Mouse (Mus musculus) liver, postnatal 0 days (tissue): Measurements from ENCODE around the gene Ube4a.

ENCODE experiments used
- CTCF ChIP-seq: sonication (generic); IDR thresholded peaks from 2 replicates; pipeline ENCODE4 v1.5.1; 2016; ENCODE audit warnings: antibody characterized with exemption, low read depth
- EP300 ChIP-seq: IDR thresholded peaks from 2 replicates; pipeline ENCODE4 v1.6.1; 2016; ENCODE audit warnings: antibody characterized with exemption, low read depth, mild to moderate bottlenecking

DNA sequence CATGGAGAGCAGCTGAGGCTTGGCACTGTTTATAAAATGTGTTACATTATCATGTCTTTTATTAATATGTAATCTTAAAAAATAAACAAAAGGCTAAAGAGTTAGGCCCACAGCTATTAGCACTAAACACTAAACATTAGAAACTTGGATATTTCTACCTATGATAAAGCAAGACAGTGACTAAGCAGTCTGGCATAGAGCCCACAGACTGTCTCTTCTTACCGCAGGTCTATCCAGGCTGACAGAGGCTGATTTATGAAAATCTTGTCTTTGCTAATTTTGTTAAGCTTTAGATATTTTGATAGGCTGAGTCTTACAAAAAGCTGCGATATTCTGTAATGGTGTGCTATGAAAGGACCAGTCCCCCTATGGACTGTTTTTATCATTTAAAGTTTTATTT is 27.9 kb upstream of the Ube4a start:
- TF ChIP-seq CTCF = no peak
- TF ChIP-seq EP300 = no peak
